Mouse (Mus musculus): ENCODE measurements at regions not wholly inside any gene's neighbourhood (a gene's known extent, or its start where the extent isn't known, plus 50 kb on each side); places are given as distances from the start of the nearest gene placed in this dataset.
"Not testable (repeated sequence)": the region's sequence is repeated elsewhere in the genome, so short reads cannot be mapped to it uniquely, and the experiment has no call there.

GRCm38 (mm10) chr5:118458727-118459390 lies 101.6 kb upstream of the Med13l start:
- DNase-seq, result peak; percentile 90

DNA sequence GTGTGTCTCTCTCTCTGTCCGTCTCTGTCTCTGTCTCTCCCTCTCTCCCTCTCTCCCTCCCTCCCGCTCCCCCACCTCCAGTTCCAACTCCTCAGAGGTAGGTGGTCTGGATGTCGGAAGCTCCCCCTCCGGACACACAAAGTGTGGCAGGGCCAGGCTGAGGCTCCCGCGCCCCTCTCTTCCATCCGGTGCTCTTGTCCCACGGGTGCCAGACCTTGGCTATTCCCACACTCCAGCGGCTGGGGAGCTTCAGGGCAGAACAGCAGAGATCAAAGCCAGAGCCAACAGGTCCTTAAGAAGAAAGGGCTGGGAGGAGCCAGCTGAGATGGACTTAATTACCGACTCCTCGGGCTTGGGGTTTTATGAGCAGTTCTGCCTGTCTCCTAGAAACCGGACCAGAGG lies 101.1 kb upstream of the Med13l start:
- DNase-seq, result peak; percentile 37

- no peak for DNase-seq
Measured at GRCm38 (mm10) chr5:118461967-118462366, 98.5 kb upstream of the Med13l start.

DNA sequence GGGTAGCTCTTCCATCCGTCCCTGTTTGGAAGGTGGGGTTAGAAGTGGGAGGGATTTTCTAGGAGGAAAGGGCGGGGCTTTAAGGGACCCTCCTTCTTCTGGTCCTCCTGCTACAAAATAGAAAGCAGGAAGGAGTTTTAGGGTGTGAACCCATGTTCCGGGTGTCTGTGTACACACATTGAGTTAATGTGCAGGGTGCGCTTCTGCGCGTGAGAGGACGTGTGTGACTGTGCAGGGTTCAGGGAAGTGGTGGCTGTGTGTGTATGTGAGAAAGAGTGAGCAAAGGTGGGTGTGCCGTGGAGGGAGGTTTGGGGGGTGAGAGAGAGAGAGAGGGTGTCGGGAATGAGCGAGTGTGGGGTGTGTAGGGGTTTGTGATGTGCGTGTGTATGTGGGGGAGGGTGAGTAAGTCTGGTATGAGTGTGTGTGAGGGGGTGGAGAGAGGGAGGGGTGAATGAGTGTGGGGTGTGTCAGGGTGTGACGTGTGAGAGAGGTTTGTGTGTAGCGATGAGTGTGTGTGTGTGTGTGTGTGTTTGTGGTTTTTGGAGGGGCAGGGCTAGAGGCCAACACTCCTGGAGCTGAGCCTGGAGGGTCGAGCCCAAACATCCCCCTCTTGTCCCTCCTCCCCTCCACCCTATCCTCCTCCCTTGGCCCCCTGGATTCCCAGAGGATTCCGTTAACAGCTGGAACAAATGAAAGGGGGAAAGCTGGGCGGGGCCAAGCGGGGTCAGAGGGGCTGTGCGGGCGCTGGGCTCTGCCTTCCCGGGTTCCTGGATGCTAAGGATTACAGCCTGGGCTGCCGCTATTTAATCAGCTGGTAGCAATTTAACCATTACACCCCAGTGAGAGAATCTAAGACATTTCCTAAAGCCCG lies 95.3 kb upstream of the Med13l start:
- DNase-seq, result peak; percentile 33

DNA sequence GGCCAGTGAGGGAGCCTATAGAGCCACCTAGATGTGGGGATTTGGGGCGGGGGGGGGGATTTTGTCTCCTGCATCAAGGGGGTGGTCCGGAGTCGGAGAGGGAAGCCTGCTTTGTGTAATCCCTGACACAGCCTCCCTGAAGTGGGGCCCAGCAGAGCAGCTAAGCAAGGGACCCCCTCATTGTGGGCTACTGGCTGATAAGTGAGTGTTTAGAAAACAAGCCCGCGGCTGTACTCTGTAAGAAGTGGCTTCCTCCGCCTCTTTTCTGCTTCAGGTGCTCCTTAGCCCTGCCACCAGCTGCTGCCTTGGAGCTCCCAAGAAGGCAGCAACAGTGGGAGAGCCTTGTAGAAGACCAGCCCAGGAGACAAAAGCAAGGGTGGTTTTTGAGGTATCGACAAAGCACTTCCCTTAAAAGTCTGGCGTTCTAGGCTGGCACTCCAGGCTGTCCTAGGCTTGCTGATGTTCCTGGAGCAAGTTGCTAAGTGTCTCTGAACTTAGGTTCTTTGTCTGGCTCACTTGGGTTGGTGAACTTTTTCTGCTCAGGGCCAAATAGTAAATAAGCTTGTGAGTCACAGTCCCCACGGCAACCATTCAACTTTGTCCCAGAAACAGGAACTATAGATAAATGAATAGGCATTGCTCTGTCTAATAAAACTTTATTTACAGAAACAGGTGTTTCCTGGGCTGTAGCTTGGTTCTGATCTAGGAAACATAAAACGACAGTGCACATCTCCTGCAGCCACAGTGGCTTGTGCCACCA lies 94.3 kb upstream of the Med13l start:
- DNase-seq, result peak; percentile 56

- no peak for DNase-seq
Measured at GRCm38 (mm10) chr5:118468739-118469138, 91.7 kb upstream of the Med13l start.

DNA sequence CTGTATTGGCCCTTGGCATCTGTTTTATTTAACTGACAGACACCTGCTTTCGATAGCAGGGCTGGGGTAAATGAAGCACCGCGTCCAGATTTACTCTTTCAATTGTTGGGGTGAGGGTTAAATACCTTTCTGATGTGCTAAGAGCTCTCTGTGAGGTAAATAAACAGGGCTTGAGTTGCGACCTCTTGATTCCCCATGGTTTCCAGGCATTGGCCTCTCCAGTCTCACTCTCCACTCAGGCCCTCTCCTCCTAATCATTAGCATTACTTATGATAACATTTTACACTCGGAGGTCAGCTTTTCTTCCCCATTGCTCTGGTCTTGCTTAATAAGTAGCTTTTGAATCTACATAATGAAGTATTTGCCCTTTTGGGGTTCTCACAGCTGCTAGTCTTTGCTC lies 88.9 kb upstream of the Med13l start:
- no peak for DNase-seq

DNA sequence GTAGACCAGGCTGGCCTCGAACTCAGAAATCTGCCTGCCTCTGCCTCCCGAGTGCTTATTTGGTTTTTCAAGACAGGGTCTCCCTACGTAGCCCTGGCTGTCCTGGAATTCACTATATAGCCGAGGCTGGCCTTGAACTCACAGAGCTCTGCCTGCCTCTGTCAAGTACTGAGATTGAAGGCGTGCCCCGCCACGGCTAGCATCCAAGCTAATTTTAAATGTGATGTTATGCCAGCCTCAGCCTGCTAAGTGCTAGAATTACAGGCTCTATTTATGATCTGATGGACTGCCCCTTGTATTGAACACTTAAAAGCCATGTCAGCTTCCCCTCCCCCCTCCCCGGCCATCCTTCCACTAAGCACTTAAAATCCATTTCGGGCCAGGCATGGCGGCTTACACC lies 88.2 kb upstream of the Med13l start:
- DNase-seq, result no peak

DNA sequence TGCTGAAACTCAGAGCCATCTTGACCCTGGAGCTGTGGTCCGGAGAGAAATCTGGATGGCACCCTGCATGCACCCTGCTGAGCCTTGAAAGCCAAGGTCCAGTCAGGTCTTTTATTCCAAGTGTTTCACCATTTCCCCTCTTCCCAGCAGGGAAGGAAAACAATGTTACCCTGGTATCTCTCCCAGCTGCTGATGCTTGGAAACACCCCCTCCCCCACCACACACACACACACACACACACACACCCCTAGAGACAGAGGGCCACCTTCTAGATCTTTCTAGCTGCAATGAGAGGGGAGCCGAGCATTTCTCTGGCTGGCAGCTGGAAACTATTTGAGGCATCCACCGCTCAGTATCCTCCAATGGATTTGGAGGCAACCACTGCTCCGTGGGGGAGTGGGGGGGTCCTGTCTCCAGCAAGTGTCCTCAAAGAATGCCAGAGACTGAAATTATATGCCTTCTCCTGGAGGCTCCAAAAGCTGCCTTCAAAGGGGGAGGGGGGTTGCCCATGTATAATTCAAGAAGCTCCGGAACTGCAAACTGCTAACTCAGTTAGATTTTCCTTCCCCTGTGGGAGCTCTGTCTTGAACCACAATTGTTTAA lies 87.2 kb upstream of the Med13l start:
- no peak for DNase-seq

GRCm38 (mm10) chr5:118476597-118476996 lies 83.9 kb upstream of the Med13l start:
- DNase-seq, result no peak

GRCm38 (mm10) chr5:118477131-118478119 lies 83.1 kb upstream of the Med13l start:
- peak; percentile 10 for DNase-seq

- peak; percentile 64 for DNase-seq
Measured at GRCm38 (mm10) chr5:118478120-118478768, 82.2 kb upstream of the Med13l start.

GRCm38 (mm10) chr5:118480000-118480399 lies 80.5 kb upstream of the Med13l start:
- no peak for DNase-seq

GRCm38 (mm10) chr5:118480965-118481793 lies 79.3 kb upstream of the Med13l start:
- DNase-seq, result no peak

DNA sequence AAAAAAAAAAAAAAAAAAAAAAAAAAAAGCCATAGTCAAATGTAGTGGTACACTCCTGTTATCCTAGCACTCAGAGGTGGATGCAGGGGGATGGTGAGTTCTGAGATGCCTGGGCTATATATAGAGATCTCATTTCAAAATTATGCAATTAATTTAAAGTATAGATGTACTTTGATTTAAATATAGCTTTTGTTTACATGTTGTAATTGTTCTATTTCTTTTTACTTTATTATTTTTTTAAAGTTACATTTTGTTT lies 78.8 kb upstream of the Med13l start:
- no peak for DNase-seq

DNA sequence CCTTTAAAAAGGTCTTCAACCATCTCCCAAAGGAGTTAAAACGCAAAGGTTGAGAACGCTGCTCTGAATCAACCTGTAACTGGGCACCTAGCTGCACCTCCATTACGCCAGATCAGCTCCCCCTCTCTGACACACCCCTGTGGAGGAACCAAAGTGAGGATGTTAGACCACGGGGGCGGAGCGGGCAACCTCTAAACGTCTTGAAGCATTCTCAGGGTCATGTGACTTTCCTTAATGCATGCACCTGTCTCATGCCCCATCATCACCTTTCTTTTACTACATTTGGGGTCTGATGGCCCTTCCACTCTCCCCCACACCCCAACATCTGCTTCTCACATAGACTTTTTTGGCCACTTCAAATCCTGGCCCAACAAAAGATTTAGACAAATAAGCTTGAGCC lies 77.9 kb upstream of the Med13l start:
- DNase-seq, result no peak

DNA sequence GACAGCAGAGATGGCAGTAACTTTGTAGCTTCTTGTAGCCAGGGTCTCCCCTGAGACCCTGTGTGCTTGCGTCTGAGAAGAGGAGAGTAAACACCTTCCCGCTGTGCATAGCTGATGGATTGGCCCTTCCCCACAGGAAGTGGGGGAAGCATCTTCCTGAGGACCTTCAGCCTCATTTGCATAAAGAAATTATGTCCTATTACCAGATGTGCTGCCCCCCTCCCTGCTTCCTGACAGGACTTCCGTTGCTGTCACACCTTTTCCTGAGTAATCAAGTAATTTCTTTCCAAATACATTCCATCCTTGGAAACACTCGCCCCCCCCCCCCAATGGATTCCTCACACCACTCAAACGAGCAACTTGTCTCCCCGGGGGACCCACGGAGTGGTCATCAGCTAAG lies 77.5 kb upstream of the Med13l start:
- DNase-seq, result no peak

- DNase-seq, result no peak
Measured at GRCm38 (mm10) chr5:118483532-118483931, 76.9 kb upstream of the Med13l start.

GRCm38 (mm10) chr5:118485191-118485590 lies 75.3 kb upstream of the Med13l start:
- DNase-seq, result no peak

GRCm38 (mm10) chr5:118492522-118492921 lies 68.0 kb upstream of the Med13l start:
- DNase-seq, result not testable (repeated sequence)

Measured in adrenal gland, adult 2 months (tissue).